Mouse (Mus musculus) G1E (cell line): Measurements from ENCODE around the gene Shld1.

Source experiments
- CTCF ChIP-seq: IDR thresholded peaks from 2 replicates; pipeline ENCODE4 v1.5.1; 2012; ENCODE audit warnings: low read depth, low read length, inconsistent platforms, mixed read lengths
- GATA1 ChIP-seq: IDR thresholded peaks from 2 replicates; pipeline ENCODE4 v1.6.1; 2012; ENCODE audit warnings: borderline replicate concordance, low read length, inconsistent platforms, mixed read lengths
- POLR2AphosphoS5 ChIP-seq: IDR thresholded peaks from 2 replicates; pipeline ENCODE4 v1.6.1; 2012; ENCODE audit warnings: low read depth, low read length, inconsistent platforms; ENCODE audit not compliant: insufficient replicate concordance

DNA sequence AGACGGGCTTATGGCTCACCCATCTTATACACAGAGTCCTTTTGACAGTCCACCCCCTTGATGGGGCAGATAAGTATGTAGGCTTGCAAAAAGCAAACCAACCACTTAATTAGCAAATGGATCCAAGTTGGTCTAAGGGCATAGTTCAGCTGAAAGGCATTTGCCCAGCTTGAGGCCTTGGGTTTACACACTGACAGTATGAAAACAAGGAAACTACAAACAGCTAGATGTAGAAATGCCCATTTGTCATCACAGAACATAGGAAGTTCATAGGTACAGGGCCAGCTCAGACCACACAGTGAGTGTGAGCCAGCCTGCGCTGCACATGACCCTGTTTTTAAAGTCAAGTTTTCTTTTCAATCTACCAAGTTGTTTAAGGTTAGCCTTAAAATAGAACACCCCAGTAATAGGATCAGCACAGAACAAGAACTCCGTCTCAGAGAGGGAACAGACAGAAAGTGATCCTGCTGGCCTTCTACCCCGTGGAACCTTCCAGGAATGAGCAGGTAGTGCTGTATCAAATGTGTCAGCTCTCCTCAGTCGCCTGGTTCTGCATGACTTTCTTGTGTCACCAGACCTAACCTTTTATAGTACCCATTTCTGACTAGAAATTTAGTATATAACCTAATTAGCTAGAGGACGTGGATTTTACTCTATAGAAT, 31.8 kb upstream of the Shld1 start:
- TF ChIP-seq CTCF (no peak), GATA1 (no peak), POLR2AphosphoS5 (no peak)
